Mouse (Mus musculus) kidney, postnatal 14 days (tissue): ENCODE results near the gene Ugt1a6a.
"Not testable (repeated sequence)": the region's sequence is repeated elsewhere in the genome, so short reads cannot be mapped to it uniquely, and the experiment has no call there.

Experiments used
- DNase-seq: peaks from one replicate; pipeline ENCODE4 v3.0.0; 2022; ENCODE audit warnings: mixed read lengths

The Ugt1a6a gene

DNA sequence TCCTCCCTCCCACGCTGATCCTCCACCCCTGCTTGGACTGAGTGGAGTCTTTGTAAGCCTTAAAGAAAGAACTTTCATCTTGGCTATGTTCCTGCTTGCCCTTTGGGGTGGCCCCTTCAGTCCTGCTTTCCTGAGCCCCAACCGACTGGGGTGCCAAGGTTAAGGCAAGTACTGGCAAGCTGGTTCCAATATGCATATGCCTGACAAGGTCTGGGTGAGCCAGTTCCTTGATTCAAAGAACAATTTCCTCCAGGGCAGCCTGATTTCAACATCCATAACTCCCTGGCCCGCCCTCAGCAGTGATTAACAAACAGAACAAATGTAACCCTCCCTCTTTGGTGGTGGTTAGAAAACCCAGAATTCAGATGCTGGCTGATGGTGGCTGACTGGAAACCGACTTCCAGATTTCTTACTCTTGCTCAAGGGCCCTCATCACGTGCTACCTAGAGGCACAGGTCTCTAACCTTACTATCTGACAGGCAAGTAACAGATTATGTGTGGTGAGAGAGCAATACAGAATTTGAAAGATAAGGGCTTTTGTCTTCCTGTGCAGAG lies at the start of gene Ugt1a6a:
Gene Ugt1a6a, plus strand, starts transcription at position 353 of the 555 bp plus-strand sequence.
- DNase-seq = peak; percentile 48

DNA sequence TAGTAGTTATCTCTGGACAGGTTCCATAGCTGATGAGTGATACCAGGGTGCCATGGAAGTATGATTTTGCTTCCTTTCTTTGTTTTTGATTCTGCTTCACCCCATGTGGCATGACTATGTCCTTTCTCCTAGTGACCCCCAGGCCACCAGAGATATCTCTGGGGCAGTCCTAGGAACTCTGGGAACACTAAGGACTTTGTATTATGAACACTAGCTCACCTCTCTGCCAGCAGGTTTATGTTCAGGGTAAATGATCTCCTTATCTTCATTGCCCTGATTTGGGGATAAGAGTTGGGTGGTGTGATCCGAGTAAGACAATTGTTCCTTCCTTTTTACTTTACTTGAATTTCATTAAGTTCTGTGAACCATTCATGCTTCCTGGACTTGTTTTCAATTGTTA lies 48.5 kb upstream of the Ugt1a6a start:
- DNase-seq = no peak

DNA sequence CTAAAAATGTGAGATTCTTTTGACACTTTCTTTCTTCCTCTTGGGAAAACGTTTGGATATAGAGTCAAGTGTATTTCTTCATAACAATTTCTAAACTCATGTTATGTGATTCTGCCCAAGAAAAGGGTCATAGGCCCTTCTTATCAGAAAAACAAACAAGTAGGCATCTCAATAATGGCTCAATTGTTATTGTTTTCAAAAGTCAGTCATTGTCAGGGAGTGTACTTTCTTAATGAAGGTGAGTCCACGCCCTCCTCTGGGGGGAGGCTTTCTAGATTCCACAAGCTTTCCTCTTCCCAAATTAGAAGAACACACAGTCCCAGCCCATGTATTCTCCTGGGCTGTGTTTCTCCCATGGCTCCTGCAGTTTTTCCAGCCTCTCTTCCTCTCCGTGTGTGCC lies 47.1 kb upstream of the Ugt1a6a start, which contains the start of gene Ugt1a8:
Gene Ugt1a8, plus strand, starts transcription at position 301 of the 400 bp plus-strand sequence.
- no peak for DNase-seq

DNA sequence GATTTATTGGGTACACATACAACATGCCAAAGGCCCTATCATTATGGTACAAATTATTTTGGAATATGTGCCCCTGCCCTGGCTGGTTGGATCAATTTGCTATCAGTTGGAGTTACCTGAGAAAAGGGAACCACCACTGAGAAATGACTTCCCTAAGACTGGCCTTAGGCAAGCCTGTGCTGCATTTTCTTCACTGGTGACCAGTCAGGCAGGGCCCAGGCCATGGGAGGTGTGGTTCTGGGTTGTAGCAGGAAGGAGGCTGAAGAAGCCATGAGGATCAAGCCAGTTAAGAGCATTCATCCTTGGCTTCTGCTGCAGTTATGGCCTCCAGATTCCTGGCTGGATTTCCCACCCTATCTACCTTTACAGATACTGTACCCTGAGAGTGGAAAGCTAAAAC lies 42.3 kb upstream of the Ugt1a6a start:
- no peak for DNase-seq

DNA sequence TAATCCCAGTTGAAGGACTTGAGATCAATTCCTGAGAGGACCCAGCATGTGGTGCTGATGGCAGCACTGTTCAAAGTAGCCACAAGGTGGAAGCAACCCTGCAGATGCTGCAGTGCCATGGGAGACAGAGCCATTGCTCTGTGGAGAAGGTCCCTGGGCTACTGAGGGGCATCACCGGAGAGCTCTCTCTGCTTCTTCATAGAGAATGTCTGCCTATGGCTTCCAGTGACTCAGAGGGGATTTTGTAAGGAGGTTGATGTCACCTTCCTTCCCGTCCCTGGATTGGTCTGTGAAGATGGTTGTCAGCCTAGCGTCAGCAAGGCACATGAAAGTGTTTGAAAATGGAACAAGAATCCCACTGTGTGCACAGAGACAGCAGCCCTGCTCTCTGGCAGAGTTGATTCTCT lies 40.3 kb upstream of the Ugt1a6a start:
- DNase-seq = peak; percentile 33

DNA sequence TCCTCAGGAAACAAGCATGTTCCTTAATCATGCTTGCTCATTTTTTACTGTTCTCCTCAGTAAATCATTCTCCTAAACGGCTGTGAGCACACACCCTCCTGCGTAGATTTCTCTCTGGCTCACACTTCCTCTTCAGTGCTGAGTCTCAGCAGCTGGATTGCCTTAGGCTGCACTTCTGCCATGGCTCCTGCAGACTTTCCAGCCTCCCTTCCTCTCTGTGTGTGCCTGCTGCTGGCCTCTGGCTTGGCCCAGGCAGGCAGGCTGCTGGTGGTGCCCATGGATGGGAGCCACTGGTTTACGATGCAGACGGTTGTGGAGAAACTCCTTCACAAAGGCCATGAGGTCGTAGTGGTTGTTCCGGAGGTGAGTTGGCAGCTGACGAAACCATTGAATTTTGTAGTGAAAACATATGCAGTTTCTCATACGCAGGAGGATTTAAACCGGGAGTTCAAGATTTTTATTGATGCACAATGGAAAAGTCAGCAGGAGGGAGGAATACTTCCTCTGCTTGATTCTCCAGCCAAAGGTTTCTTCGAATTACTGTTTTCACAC lies 39.6 kb upstream of the Ugt1a6a start, which contains the start of gene Ugt1a7c:
Gene Ugt1a7c, plus strand, starts transcription at position 122 of the 552 bp plus-strand sequence.
- DNase-seq = peak; percentile 58

DNA sequence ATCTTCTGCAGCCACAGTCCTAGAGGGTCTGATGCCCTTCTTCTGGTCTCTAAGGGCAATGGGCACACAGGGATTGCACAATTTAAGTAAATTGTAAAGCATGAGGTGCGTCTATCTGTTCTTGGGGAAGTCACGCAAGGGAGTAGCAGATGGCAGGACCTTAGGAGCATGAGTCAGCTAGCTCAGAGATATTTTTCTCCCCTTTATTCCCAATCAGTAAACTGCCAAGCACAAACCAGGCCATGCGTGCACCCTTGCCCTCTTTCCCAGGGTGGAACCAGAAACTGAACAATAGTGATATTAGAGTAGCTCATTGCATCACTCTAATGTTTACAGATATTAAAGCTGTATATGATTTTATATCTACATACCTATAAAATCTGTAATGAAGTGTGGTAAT lies 36.1 kb upstream of the Ugt1a6a start:
- not testable (repeated sequence) for DNase-seq

DNA sequence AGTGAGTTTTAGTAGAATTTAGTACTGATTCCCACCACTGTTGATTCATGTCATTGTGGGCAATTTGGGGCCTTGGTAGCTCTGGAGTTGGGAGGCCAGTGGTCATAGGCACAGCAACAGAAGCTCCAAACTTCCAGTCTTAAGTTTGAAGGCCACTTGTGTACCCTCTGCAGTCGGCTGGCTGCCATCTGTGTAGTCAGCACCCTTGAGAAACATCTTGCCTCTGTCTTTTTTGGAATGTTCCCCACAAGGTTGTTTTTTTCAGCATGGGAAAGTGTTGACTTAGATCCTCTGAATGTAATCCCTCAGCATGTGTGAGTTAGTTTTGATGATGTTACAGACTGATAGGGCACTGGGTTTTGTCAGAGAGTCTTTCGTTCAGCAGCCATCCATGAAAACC lies 34.9 kb upstream of the Ugt1a6a start:
- DNase-seq = not testable (repeated sequence)

DNA sequence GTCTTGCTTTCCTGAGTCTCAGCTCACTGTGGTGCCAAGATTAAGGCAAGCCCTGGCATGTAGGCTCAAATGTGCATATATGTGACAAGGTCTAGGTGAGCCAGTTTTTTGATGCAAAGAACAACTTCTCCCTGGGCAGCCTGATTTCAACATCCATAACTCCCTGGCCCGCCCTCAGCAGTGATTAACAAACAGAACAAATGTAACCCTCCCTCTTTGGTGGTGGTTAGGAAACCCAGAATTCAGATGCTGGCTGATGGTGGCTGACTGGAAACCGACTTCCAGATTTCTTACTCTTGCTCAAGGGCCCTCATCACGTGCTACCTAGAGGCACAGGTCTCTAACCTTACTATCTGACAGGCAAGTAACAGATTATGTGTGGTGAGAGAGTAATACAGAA lies 31.6 kb upstream of the Ugt1a6a start, which contains the start of gene Ugt1a6b:
Gene Ugt1a6b, plus strand, starts transcription at position 234 of the 400 bp plus-strand sequence.
- not testable (repeated sequence) for DNase-seq

DNA sequence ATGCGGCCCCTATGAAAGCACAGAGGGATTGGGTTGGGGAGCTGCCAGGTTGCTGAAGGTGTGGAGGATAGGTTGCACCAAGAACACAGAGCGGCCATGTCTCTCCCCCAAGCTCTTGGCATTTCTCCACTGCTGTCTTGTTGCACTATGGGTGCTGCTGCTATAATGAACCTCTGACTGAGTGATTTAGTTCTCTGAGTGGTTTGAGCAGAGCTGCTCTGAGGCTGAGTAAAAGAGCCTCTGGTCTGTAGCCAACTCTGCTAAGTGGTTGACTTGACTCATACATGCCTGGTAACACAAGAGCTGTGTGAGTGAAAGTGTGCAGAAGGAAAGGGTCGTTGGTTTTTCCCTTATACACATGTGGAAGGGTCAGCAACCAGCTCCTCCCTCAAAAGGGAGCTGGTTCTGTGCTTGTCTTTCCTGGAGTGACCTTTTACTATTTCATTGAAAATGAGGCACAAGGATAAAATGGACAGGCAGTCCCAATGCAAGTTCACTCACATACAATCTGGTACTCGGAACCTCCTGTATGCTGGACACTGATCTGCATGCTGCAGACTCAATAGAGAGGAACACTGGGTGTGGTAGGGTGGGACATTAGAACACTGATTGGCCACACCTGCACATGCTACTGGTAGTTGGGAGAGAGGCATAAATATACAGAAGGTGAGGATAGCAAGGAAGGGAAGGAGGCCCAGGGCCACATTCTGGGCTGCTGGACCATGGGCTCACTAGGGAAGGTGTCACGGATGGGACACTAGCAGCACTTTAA lies 30.7 kb upstream of the Ugt1a6a start:
- DNase-seq = not testable (repeated sequence)

DNA sequence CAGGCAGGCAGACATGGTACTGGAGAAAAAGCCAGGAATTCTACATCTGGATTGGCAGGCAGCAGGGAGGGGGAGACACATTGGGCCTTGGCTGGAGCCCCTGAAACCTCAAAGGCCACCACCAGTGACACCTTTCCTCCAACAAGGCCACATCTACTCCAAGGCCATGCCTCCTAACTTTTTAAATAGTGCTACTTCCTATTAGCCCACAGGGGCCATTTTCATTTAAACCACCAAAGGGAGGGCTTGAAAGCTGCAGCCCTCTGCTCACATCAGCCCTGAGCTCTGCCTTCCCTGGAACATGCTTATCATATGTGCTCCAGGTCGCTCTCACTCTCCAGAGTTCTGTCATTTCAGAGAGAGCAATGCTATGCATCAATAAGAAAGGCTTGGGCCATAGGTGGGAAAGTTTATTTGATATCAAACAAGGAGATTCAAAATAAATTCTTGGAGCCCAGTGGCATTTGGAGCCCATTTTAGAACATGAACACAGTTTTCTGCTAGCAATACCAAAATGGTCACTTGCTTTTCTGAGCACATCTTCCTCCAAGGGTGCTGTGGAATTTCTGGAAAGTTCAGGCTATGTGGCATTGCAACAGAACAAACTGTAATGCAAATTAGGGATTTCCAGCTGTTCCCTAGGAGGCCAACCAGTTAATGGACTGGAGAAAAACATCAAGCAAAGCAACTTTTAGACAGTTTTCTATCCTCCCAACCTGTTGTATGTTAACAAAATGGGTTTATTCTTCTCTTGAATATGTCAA lies 29.8 kb upstream of the Ugt1a6a start:
- DNase-seq = no peak

DNA sequence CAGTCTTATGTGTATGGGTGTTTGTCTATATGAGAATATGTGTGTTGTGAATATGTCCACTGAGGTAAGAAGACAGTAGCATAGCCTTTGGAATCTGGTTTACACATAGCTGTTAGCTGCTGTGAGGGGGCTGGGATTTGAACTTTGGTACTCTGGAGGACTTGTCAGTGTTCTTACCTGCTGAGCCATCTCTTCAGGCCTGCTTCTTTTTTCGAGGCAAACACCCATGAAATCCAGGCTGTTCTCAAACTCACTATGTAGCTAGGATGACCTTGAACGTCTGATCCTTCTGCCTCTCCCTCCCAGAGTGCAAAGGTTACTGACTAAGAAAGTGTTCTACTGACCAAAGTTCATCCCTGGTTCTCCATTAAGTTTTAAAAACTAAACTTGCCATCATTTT lies 29.0 kb upstream of the Ugt1a6a start:
- peak; percentile 43 for DNase-seq

DNA sequence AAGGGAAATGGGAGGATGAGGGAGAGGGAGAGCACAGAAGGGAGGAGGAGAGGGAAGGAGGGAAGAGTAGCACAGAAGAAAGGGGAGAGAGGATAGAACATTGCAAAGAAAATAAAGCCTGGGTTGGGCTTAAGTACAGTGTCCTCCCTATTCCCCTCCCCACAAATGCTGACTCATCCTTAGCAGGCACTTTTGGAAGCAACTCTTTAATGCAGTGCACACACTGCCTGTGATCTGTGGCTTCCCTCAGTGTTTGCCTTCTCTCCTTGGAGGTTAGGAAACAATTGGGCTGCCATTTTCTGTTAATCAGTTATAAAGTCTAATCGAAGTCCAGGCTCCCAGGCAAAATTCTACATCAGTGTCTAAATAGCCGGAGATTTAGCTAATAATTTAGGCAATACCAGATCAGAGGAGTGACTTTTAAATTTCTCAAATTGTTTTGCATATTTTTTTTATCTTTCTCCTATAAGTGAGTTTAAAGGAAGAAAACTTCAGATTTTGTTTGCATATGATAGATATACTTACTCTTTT lies 25.5 kb upstream of the Ugt1a6a start:
- DNase-seq = not testable (repeated sequence)

DNA sequence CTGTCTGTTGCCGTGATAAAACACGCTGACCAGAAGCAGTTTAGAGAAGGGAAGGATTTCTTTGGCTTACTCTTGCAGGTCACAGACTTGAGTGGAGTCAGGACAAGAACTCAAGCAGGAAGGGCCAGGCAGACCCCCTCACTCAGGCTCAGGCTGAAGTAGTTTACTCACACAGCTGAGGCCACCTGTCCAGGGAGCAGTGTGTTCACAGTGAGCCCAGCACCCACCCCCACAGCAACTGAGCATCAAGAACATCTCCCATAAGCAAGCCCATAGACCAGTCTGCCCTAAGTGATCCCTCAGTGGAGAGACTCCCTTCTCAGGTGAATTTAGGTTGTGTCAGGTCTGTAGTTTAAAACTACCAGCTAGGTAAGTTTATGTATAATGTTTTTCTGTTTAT lies 25.0 kb upstream of the Ugt1a6a start:
- not testable (repeated sequence) for DNase-seq

DNA sequence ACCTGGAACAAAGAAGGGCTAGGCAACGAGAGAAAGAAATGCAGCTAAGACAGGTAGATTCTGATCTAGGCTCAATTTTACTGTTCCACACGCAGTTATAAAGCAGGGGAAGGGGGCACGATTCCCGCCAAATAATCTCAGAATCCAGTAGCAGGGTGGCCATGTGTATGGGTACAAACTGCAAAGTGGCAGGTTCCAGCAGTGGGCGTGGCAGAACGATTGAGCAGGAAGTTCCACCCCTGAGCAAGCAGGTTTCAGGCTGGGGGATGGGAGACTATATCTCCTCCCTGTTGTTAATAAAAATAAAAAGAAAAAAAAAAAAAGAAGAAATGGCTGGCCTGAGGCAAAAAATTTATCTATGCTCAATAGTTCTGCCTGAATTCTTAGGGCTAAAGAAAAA lies 21.8 kb upstream of the Ugt1a6a start:
- not testable (repeated sequence) for DNase-seq

DNA sequence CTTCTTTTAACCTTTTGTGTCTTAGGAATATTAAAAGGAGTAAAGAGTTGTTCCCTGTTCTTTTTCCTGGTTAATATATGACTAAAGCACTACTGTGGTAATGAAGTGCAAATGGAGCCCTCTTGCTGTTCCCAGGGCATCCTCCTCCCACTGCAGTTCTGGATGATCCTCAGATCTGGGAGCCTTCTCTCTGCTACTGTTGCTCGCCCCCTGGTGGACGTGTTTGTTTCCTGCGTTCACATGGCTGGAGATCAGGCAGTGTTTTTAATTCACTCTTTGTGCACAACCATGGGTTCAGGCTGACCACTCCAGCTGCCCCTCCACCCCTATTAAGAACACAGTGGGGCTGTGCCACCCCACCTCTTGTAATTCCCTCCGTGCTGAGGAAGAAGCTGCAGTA lies 14.1 kb upstream of the Ugt1a6a start:
- not testable (repeated sequence) for DNase-seq

DNA sequence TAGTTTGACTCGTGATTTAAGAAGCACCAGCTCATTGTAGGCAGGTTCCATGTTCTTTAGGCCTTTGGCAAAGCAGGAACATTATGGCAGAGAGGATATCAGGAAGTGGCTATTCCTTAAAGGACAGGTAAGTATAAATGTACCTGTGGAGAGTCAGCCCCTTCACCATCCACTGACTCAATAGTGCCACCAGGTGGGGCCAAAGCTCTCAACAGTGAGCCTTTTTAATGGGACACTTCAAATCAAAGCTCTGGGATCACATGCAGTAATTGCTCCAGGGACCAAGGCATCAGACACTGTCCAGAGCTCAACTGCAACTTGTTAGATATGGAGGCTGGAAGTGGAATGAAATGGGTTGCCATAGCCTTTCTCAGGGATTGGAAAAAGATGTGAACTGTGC lies 13.1 kb upstream of the Ugt1a6a start:
- peak; percentile 56 for DNase-seq

DNA sequence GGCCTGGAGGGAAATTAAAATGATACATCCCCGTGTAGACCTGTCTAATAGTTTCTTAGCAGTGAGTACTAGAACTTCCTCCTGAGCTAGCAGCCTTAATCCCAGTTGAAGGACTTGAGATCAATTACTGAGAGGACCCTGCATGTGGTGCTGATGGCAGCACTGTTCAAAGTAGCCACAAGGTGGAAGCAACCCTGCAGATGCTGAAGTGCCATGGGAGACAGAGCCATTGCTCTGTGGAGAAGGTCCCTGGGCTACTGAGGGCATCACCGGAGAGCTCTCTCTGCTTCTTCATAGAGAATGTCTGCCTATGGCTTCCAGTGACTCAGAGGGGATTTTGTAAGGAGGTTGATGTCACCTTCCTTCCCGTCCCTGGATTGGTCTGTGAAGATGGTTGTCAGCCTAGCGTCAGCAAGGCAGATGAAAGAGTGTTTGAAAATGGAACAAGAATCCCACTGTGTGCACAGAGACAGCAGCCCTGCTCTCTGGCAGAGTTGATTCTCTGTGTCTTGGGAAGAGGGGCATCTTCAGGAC lies 8.7 kb upstream of the Ugt1a6a start:
- DNase-seq = peak; percentile 27

DNA sequence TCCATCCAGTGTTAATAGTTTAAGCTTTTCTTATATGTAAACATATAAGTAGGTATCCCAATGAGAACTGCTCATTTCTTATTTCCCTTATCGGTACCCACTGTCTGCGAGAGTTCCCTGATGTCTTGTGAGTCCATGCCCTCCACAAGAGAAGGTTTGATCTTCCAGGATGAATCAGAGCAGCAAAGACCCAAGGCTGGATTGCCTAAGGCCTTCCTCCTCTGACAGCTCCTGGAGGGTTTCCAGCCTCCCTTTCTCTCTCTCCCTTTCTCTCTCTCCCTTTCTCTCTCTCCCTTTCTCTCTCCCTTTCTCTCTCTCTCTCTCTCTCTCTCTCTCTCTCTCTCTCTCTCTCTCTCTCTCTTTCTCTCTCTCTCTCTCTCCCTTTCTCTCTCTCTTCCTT lies 5.5 kb upstream of the Ugt1a6a start:
- DNase-seq = not testable (repeated sequence)

DNA sequence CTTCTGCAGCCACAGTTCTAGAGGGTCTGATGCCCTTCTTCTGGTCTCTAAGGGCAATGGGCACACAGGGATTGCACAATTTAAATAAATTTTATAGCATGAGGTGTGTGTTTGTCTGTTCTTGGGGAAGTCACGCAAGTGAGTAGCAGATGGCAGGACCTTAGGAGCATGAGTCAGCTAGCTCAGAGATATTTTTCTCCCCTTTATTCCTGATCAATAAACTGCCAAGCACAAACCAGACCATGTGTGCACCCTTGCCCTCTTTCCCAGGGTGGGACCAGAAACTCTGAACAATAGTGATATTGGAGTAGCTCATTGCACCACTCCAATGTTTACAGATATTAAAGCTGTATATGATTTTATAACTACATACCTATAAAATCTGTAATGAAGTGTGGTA lies 4.4 kb upstream of the Ugt1a6a start:
- not testable (repeated sequence) for DNase-seq

DNA sequence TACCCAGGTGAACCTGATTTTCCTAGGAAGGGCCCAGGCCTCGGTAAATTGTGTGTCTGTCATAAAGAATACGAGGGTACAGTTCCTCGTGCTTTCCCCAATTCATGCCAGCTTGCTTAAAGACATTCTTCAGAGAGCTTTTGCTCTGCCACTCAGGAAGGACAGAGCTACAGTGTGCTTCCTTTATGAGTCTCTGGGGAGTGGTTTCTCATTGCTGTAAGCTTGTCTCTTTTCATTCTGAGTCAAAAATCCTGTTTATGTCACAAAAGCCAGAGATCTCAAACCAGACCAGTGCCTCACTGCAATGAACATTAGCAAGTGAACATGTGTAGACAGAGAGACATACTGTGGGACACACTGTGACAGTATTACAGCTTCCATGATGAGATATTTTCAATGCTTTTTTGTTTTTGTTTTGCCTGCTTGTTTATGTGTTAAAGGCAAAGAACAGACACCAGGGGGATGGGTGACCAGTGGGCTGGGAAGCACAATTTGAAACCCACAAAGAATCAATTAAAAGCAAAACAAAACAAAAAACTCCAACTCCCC lies 627 bp upstream of the Ugt1a6a start:
- DNase-seq = peak; percentile 12

DNA sequence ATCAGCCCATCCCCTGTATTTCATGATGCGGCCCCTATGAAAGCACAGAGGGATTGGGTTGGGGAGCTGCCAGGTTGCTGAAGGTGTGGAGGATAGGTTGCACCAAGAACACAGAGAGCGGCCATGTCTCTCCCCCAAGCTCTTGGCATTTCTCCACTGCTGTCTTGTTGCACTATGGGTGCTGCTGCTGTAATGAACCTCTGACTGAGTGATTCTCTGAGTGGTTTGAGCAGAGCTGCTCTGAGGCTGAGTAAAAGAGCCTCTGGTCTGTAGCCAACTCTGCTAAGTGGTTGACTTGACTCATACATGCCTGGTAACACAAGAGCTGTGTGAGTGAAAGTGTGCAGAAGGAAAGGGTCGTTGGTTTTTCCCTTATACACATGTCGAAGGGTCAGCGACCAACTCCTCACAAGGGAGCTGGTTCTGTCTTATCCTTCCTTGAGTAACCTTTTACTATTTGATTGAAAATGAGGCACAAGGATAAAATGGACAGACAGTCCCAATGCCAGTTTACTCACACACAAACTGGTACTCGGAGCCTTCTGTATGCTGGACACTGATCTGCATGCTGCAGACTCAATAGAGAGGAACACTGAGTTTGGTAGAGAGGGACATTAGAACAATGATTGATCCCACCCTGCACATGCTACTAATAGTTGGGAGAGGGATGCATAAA lies 758 bp downstream of the Ugt1a6a start:
- not testable (repeated sequence) for DNase-seq
